Mouse (Mus musculus) heart, adult 9 months (tissue): ENCODE measurements around the gene Myo15b.
"Not testable (repeated sequence)": the region's sequence is repeated elsewhere in the genome, so short reads cannot be mapped to it uniquely, and the experiment has no call there.

ENCODE experiments used
- DNase-seq, 2 experiments: peaks; one replicate each; pipeline ENCODE4 v3.0.0; 2022; ENCODE audit warnings: low spot score in 2 of 2

Myo15b gene

DNA sequence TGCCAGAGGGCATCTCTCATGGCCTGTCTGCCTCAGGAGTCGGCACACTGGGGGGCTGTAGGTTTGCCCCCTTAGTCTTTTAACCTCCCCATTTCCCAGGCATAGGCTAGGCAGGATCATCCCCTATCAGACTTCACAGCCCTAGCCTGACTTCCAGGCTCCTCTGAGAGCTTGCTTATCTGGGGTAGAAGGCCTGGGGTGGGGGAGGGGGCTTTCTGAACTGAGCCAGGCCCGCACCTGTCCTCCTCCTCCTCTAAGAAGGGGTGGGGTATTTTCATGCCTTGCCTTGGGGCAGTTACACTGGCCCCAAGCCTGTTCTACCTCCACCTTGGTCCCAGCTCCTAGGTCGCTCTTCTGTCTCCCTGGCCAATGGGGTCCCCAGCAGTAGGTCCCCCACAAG lies 26.7 kb upstream of the Myo15b start:
- DNase-seq = no peak

GRCm38 (mm10) chr11:115832064-115832463 lies 26.1 kb upstream of the Myo15b start:
- DNase-seq = no peak

DNA sequence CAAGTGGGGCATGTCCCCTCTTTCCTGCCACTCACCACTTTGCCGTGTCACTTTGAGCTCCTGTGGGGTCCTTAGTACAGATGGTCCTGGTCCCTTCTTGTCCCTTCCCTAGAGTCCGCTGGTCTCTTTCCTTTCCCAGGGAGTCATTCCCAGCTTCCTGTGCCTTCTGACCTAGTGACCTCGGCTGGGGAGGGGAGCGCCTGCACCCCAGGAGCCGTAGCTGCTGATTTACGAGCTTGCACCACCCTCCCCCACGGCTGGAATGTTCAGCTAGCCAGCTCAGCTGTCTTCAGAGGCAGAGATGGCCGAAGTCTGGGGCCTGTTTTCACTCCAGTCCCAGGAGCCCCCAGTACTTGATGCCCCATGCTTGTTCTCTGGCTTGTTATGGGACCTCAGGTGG lies 25.7 kb upstream of the Myo15b start:
- peak in 1 of 2 experiments; percentile 41 for DNase-seq

DNA sequence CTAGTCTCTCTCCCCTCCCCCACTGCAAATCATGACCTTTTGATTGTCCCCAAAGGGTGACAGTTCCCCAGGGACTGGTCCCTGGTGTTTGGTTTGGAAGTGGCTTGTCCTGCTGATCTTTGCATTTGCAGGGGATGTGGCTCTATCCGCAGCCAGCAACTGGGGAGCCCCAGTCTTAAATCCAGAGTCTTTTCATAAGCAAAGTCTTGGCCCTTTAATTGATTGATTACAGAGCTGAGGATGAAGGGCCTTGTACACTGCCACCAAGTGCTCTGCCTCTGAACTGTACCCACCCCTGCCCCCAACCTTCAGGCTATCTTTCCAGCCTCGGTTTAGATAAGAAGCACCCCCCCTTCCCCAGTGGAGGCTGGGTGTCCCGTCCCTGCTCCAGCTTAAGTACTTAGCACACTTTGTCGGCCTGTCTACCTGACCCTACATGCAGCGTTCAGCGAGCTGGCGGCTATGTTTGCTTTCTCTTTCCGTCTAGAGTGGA lies 25.1 kb upstream of the Myo15b start:
- no peak for DNase-seq

DNA sequence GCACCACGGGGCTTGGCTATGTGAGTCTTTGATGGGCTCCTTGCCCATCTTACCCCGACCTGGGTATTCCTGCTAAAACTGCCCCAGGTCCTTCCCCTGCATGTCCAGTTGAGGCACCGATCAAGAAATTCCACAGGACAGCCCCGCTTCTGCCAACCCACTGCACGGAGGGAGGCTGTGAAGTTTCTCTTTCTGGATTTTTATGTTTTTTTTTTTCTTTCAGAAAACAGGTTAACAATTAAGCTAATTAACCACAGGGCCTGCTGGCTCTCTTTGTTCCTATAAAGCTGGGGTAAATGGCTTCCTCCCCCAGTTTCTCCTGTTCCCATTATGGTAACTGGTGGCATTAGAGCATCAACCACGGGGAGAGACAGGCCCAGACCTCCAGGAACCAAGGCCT lies 24.2 kb upstream of the Myo15b start:
- no peak for DNase-seq

DNA sequence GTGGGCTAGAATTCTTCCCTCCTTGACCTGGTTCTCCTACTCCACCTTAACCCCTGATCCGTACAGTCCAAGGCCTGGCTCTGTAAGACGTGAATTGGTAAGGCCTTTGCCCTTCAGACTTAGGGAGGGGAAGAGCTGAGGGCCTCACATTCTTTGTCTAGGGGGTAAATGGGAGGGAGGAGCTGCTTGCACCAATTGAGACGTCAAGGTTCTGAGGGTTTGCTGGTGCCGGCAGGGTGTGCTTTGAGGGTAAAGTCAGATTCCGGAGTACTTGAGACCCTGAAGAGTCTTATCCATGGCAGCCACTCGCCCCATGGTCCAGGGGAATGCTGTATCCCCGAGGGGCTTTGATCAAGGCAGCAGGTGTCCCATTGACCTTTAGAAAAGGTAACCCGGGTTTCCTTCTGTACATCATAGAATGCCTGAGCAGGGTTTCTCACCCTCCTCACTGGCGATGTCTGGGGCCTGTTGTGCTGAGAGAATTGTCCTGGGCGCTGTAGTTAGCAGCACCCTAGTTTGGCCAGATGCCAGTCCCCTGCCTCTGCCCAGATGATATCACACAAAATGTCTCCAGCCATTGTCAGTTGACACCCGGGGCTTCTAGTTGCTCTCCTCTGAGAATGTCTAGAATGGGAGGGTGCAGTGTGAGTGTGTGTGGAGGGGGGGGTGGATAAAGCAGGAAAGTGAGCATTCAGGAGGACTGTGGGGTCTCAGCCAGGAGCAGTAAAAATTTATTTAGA lies 21.4 kb upstream of the Myo15b start:
- DNase-seq = no peak

DNA sequence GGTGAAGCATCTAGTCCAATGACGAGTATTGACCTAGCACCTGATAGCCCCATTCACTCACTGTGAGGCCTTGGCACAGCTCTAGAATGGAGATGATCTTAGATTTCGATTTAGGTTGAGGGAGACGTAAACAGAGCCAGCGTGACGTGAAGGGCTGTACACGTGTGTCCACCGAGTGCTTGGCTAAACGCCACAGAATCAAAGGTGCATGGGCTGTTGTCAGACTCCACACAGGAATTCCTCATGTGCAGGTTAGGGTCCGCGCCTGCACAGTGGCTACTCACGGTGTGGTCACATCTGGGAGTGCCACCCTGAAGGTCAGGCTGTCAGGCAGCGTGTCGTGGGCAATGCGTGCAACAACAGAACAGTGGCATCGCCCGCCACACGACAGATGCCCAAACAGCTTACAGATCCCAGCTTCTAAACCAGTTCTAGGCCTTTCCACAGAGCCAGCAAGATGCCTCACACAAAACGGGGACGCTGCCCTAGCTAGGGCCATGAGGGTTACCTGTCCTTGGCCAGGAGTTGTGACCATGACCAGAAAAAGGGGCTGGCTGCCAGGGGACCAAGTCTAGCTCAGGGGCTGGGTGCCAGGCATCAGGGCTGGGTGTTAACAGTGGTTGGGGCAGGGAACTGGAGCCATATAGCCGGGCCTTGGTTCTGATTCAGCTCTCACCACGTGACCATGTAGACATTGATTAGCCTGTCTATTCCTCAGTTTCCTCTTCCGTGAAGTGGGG lies 20.4 kb upstream of the Myo15b start:
- DNase-seq = no peak

DNA sequence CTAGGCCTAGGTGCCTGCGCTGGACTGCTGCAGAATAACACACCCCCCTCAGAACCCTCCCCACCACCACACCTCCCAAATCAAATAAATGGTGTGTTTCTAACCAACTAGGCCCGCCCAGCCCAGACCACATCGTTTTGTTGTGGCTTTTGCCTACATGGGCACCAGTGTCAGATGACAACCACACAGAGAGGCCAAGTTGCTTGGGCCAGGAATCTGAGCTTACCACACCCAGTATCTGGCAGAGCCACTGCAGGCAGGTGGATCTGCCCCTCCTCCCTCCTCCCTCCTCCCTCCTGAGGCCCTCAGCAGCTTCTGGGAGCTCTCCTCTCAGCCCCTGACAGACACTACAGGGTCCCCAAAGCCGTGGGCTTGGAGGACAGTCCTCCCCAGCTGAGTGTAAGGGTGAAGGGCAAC lies 19.3 kb upstream of the Myo15b start:
- peak in 1 of 2 experiments; percentile 37 for DNase-seq

- DNase-seq = no peak
These were observed 18.5 kb upstream of the Myo15b start for GRCm38 (mm10) chr11:115839732-115840131.

- DNase-seq = no peak
These were observed 17.2 kb upstream of the Myo15b start for GRCm38 (mm10) chr11:115841044-115841443.

- DNase-seq = peak; percentile 74 to 76
These were observed 16.1 kb upstream of the Myo15b start for GRCm38 (mm10) chr11:115841961-115842550.

- DNase-seq = no peak
These were observed 14.9 kb upstream of the Myo15b start for GRCm38 (mm10) chr11:115843141-115843890.

GRCm38 (mm10) chr11:115843891-115844239 lies 14.3 kb upstream of the Myo15b start:
- DNase-seq = no peak

GRCm38 (mm10) chr11:115844240-115844639 lies 14.0 kb upstream of the Myo15b start:
- DNase-seq = no peak

DNA sequence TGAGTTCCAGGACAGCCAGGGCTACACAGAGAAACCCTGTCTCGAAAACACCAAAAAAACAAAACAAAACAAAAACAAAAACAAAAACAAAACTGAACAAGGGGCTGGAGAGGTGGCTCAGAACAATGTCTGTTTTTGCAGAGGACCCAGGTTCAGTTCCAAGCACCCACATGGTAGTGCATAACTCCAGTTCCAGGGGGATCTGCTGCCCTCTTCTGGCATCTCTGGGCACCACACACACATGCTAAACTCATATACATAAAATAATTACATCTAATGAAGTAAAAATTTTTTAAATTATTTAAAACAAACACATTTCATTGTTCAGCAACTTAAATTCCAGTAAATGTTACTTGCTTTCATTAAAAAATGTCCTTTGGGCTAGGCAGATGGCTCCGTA lies 12.4 kb upstream of the Myo15b start:
- no peak for DNase-seq

DNA sequence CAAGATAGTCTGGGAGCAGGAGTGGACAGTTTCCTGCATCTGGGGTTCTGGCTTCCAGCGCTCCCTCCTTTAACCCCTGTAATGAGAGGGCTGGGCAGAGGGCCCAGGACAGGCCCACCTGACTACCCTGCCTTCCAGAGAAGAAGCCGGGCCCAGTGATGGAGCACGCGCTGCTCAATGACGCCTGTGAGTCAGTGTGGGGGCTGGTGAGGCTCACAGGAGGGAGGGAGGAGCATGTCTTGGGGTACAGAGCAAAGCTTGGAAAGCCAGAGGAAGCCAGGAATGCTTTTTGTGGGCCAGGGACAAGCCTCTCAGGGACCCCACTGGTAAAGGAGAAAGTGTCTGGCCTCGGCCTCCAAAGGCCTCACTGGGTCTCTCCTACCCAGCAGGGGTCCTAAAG lies 3.5 kb upstream of the Myo15b start:
- no peak for DNase-seq

DNA sequence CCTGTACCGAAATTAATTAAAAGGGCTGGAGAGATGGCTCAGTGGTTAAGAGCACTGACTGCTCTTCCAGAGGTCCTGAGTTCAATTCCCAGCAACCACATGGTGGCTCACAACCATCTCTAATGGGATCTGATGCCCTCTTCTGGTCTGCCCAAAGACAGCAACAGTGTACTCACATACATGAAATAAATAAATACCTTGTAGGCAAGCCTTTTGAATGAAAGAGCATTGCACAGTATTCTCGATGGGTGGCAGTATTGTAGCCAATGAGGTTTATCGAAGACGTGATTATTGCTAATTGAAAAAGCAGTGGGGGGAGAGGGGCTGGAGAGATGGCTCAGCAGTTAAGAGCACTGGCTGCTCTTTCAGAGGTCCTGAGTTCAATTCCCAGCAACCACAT lies 1.1 kb upstream of the Myo15b start:
- DNase-seq = not testable (repeated sequence)

GRCm38 (mm10) chr11:115857936-115858335 lies 270 bp upstream of the Myo15b start:
- DNase-seq = no peak

GRCm38 (mm10) chr11:115859143-115859945 lies 1.1 kb downstream of the Myo15b start:
- DNase-seq = peak; percentile 77 to 85

DNA sequence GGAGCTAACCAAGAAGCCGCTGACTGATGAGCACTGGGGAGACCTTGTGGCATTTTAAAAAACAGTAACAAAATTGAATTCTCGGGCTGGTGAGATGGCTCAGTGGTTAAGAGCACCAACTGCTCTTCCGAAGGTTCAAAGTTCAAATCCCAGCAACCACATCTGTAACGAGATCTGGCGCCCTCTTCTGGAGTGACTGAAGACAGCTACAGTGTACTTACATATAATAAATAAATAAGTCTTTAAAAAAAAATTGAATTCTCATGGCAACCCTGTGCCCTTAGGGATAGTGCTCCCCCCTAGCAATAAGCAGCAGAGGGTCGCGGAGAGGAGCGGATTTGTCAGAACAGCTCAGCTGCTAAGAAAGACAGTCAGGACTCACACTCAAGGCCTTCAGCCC lies 5.7 kb downstream of the Myo15b start:
- no peak for DNase-seq

GRCm38 (mm10) chr11:115869393-115869792 lies 11.2 kb downstream of the Myo15b start:
- no peak for DNase-seq
